11 mouse cellular contexts compared by ENCODE assay signal in the genomic region with DNA sequence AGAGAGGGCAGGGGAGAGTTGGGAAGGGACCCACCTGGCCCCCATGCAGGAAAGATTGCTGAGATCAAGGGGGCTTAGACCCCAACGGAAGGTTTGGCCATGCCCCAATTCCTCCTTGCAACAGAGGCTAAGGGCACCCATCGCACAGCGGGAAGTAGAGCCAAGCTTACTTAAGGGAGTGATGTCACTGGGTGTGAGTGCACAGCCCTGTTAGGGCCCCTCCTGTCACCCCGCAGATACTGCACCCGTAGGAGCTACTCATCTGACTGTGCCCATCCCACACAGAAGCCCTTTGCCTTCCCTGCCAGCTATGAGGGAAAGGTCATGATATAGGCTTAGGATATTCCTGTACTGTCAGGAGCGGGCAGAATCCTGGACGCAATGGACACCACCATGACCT. TPM values are rescaled to one million over a fixed set of nuclear protein-coding genes. Genes with fewer than 3 reads are reported as not detected.
DNase-seq lines count a peak whose midpoint lies in the region; ATAC-seq and TF ChIP-seq lines count a peak whose summit lies in the region.
"Had no signal": no experiment of that assay in that cellular context is flagged by ENCODE, and none has a peak within 500 bp of the region (broad histone marks: within the 10 kb centered on the region; RNA-seq: fewer than 3 reads in every experiment).

No protein-coding gene starts in this region.

- H3K36me3 ChIP-seq in kidney, embryonic 14.5 days (ENCODE audit: control insufficient read depth, insufficient read depth, low read length), result no peaks in the 10 kb centered on the region
- peaks cover 13% of the 10 kb centered on the region for H3K36me3 ChIP-seq in liver, postnatal 0 days (replicated peaks; ENCODE audit: insufficient read depth, low read length)
- H3K36me3 ChIP-seq in thymus, adult 2 months (ENCODE audit: control insufficient read depth, insufficient read depth, low read length), result no peaks in the 10 kb centered on the region
- no peaks in the 10 kb centered on the region for H3K36me3 ChIP-seq in forebrain, embryonic 10.5 days (replicated peaks)

- no peak overlapping the region for H3K4me2 ChIP-seq in kidney, embryonic 14.5 days (replicated peaks; ENCODE audit: low read depth, low read length)
- H3K4me2 ChIP-seq in liver, postnatal 0 days (ENCODE audit: low read depth, low read length), result peak overlapping the region; percentile 67
- H3K4me2 ChIP-seq: forebrain, embryonic 13.5 days had no signal

- no peak for ATAC-seq in kidney, embryonic 14.5 days (ENCODE audit: low FRiP score, low TSS enrichment)
- peak; percentile 70 for ATAC-seq in erythroblast, adult 5-6 weeks (replicated peaks; ENCODE audit: low FRiP score, poor library complexity, severe bottlenecking)
- peak; percentile 79 for ATAC-seq in liver, postnatal 0 days
- ATAC-seq: forebrain, embryonic 13.5 days had no signal

- peak; percentile 51 for TF ChIP-seq CTCF in liver, postnatal 0 days (IDR thresholded peaks at IDR 0.05; ENCODE audit: low read depth)
- TF ChIP-seq CTCF in thymus, adult 2 months (IDR thresholded peaks at IDR 0.05; ENCODE audit: borderline replicate concordance, control insufficient read depth, extremely low read depth, insufficient read depth, low read length, poor library complexity), result no peak

- TF ChIP-seq POLR2A in thymus, adult 2 months (IDR thresholded peaks at IDR 0.05; ENCODE audit: control insufficient read depth, extremely low read depth, insufficient read depth, low read length, poor library complexity), result no peak

- no peak overlapping the region for H3K4me3 ChIP-seq in kidney, embryonic 14.5 days (ENCODE audit: low read length)
- peak overlapping the region; percentile 2 for H3K4me3 ChIP-seq in liver, postnatal 0 days (ENCODE audit: low read depth, low read length)
- no peak overlapping the region for H3K4me3 ChIP-seq in thymus, adult 2 months (ENCODE audit: control insufficient read depth, insufficient read depth, low read length)
- H3K4me3 ChIP-seq in forebrain, embryonic 10.5 days, result no peak overlapping the region
- H3K4me3 ChIP-seq: forebrain, embryonic 13.5 days; myocyte had no signal

- no peak for DNase-seq in kidney, postnatal 4 days
- peak; percentile 36 for DNase-seq in T-cell, adult 2 months (ENCODE audit: low spot score)
- peak; percentile 63 for DNase-seq in liver, postnatal 0 days
- DNase-seq in thymus, adult 2 months, result no peak
- DNase-seq in cerebellum, postnatal 25 days, result no peak
- DNase-seq in forebrain, embryonic 10.5 days (ENCODE audit: extremely low spot score, low spot score), result no peak
- DNase-seq: kidney, postnatal 36 days had no signal

- WGBS in kidney, embryonic 14.5 days, result 87% methylated on average over 7 of the region's 7 CpGs
- WGBS in liver, postnatal 0 days (ENCODE audit: insufficient replicate concordance), result 40% methylated on average over 7 of the region's 7 CpGs
- 88% methylated on average over 7 of the region's 7 CpGs for WGBS in thymus, adult 2 months
- WGBS in forebrain, embryonic 10.5 days, result 94% methylated on average over 7 of the region's 7 CpGs

- H3K27me3 ChIP-seq in kidney, embryonic 14.5 days (ENCODE audit: control insufficient read depth, insufficient read depth, low read length), result no peaks in the 10 kb centered on the region
- H3K27me3 ChIP-seq in liver, postnatal 0 days (ENCODE audit: insufficient read depth, low read length), result no peaks in the 10 kb centered on the region
- H3K27me3 ChIP-seq in thymus, adult 2 months (ENCODE audit: control insufficient read depth, insufficient read depth, low read length), result no peaks in the 10 kb centered on the region
- peaks cover 11% of the 10 kb centered on the region; the same call in 1 of the 2 replicates for H3K27me3 ChIP-seq in forebrain, embryonic 10.5 days (ENCODE audit: poor library complexity, severe bottlenecking)
- H3K27me3 ChIP-seq: forebrain, embryonic 13.5 days had no signal

- peak overlapping the region; percentile 47; the same call in 1 of the 2 replicates for H3K27ac ChIP-seq in kidney, embryonic 14.5 days (ENCODE audit: low read depth, low read length)
- peak overlapping the region; percentile 93 for H3K27ac ChIP-seq in liver, postnatal 0 days (ENCODE audit: low read depth)
- no peak overlapping the region for H3K27ac ChIP-seq in thymus, adult 2 months (ENCODE audit: control insufficient read depth, insufficient read depth, low read length)
- no peak overlapping the region for H3K27ac ChIP-seq in forebrain, embryonic 10.5 days
- H3K27ac ChIP-seq: forebrain, embryonic 13.5 days had no signal

- H3K9me3 ChIP-seq in kidney, embryonic 14.5 days (ENCODE audit: control insufficient read depth, low read length), result no peaks in the 10 kb centered on the region
- H3K9me3 ChIP-seq in liver, postnatal 0 days (ENCODE audit: low read length), result no peaks in the 10 kb centered on the region
- no peaks in the 10 kb centered on the region for H3K9me3 ChIP-seq in forebrain, embryonic 10.5 days
- H3K9me3 ChIP-seq: forebrain, embryonic 13.5 days had no signal

- H3K9ac ChIP-seq in kidney, embryonic 14.5 days (ENCODE audit: low read depth, low read length), result no peak overlapping the region
- peak overlapping the region; percentile 62 for H3K9ac ChIP-seq in liver, postnatal 0 days (replicated peaks)
- H3K9ac ChIP-seq: forebrain, embryonic 13.5 days had no signal

- no peak; the same call in 1 of the 2 replicates for TF ChIP-seq EP300 in liver, postnatal 0 days (IDR thresholded peaks at IDR 0.05; ENCODE audit: low read depth)

- peaks cover 61% of the 10 kb centered on the region for H3K4me1 ChIP-seq in kidney, embryonic 14.5 days (ENCODE audit: control insufficient read depth, insufficient read depth, low read length)
- peaks cover 97% of the 10 kb centered on the region for H3K4me1 ChIP-seq in liver, postnatal 0 days (ENCODE audit: insufficient read depth)
- peaks cover 72% of the 10 kb centered on the region for H3K4me1 ChIP-seq in thymus, adult 2 months (replicated peaks; ENCODE audit: control insufficient read depth, insufficient read depth, low read length)
- peaks cover 58% of the 10 kb centered on the region for H3K4me1 ChIP-seq in forebrain, embryonic 10.5 days

RNA-seq across cellular contexts. Expression of a gene that starts 8.3 kb away (rescaled TPM):
- polyA plus RNA-seq in kidney, embryonic 14.5 days (2014; fragmentation: Nextera tagmentation; extraction: Ambion mirVana), result 10.7 and 19.9 TPM in 2 replicates
- total RNA-seq in erythroblast, adult 5-6 weeks (2015; ENCODE audit: low replicate concordance), result 5.6 and 10.9 TPM in 2 replicates
- 4.7 and 6.6 TPM in 2 replicates for total RNA-seq in erythroblast, adult 5-6 weeks (2017; ENCODE audit: low replicate concordance)
- 14.8 and 15.4 TPM in 2 replicates for polyA plus RNA-seq in liver, postnatal 0 days (2015; fragmentation: Nextera tagmentation; extraction: Ambion mirVana)
- polyA plus RNA-seq in thymus, adult 2 months (2012; rRNA removed), result 25.3 and 26.0 TPM in 2 replicates
- polyA plus RNA-seq in forebrain, embryonic 10.5 days (2016; fragmentation: Nextera tagmentation; extraction: Ambion mirVana), result 9.6 and 11.8 TPM in 2 replicates

RNA-seq across cellular contexts. Expression of a gene that starts 55.5 kb away (rescaled TPM):
- 3.8 and 5.3 TPM in 2 replicates for polyA plus RNA-seq in kidney, embryonic 14.5 days (2014; fragmentation: Nextera tagmentation; extraction: Ambion mirVana)
- total RNA-seq in erythroblast, adult 5-6 weeks (2015; ENCODE audit: low replicate concordance), result 4.2 and 6.1 TPM in 2 replicates
- total RNA-seq in erythroblast, adult 5-6 weeks (2017; ENCODE audit: low replicate concordance), result 1.4 and 2.8 TPM in 2 replicates
- 1.5 and 1.7 TPM in 2 replicates for polyA plus RNA-seq in liver, postnatal 0 days (2015; fragmentation: Nextera tagmentation; extraction: Ambion mirVana)
- 4.4 and 5.5 TPM in 2 replicates for polyA plus RNA-seq in thymus, adult 2 months (2012; rRNA removed)
- polyA plus RNA-seq in forebrain, embryonic 10.5 days (2016; fragmentation: Nextera tagmentation; extraction: Ambion mirVana), result 2.3 and 2.8 TPM in 2 replicates

Comparison
In these comparisons a context has a peak if more than half of its experiments do, and no peak if none do; other contexts are left out.
1. H3K27ac ChIP-seq: peak in kidney, embryonic 14.5 days (single experiment) and liver, postnatal 0 days (single experiment); none in thymus, adult 2 months (single experiment) and forebrain, embryonic 10.5 days (single experiment).
2. DNase-seq: peak in T-cell, adult 2 months (single experiment) and liver, postnatal 0 days (single experiment); none in kidney, postnatal 4 days (0 of 2), thymus, adult 2 months (single experiment), cerebellum, postnatal 25 days (0 of 2) and forebrain, embryonic 10.5 days (single experiment).